Mouse (Mus musculus) liver, embryonic 16.5 days (tissue): Measurements from ENCODE around the gene Diexf. TPM values are rescaled to one million over a fixed set of nuclear protein-coding genes. Genes with fewer than 3 reads are reported as not detected.

Experiments used
- ATAC-seq: fragments of 200-750 bp; cut with Nextera tagmentation; 2 replicates; pipeline ENCODE4 v1.8.0; 2017; ENCODE audit warnings: low read depth, mild to moderate bottlenecking, moderate number of reproducible peaks, moderate library complexity
- H3K27ac ChIP-seq: fragments of 300-500 bp; sonication (generic); 2 replicates; pipeline ENCODE4 v1.5.1; 2014; ENCODE audit warnings: mild to moderate bottlenecking, low read length
- H3K27me3 ChIP-seq: fragments of 300-500 bp; sonication (generic); 2 replicates; pipeline ENCODE4 v1.6.1; 2014; ENCODE audit warnings: low read depth, low read length, mixed read lengths; ENCODE audit not compliant: control insufficient read depth, insufficient read depth
- H3K36me3 ChIP-seq: fragments of 300-500 bp; sonication (generic); 2 replicates; pipeline ENCODE4 v1.6.1; 2014; ENCODE audit warnings: mild to moderate bottlenecking; ENCODE audit not compliant: control insufficient read depth, insufficient read depth
- H3K4me1 ChIP-seq: fragments of 300-500 bp; sonication (generic); 2 replicates; pipeline ENCODE4 v1.6.1; 2014; ENCODE audit warnings: low read depth, low read length, mixed read lengths; ENCODE audit not compliant: control insufficient read depth
- H3K4me2 ChIP-seq: fragments of 300-500 bp; sonication (generic); 2 replicates; pipeline ENCODE4 v1.6.1; 2014; ENCODE audit warnings: low read depth, low read length, mixed read lengths
- H3K4me3 ChIP-seq: fragments of 300-500 bp; sonication (generic); 2 replicates; pipeline ENCODE4 v1.5.1; 2014; ENCODE audit warnings: low read depth, mild to moderate bottlenecking, low read length
- H3K9ac ChIP-seq: fragments of 300-500 bp; sonication (generic); 2 replicates; pipeline ENCODE4 v1.6.1; 2014; ENCODE audit warnings: low read depth, low read length
- H3K9me3 ChIP-seq: fragments of 300-500 bp; sonication (generic); replicated peaks from 2 replicates; pipeline ENCODE4 v1.6.1; 2016; ENCODE audit warnings: low read length; ENCODE audit not compliant: control insufficient read depth
- WGBS: fragments of 180-500 bp; shearing (Covaris S2); extraction: QIAGEN DNeasy Blood & Tissue Kit; methylation state at CpG from one replicate; pipeline ENCODE4 v1.1.7; 2014; ENCODE audit not compliant: insufficient replicate concordance; 5-methylcytosine and 5-hydroxymethylcytosine counted together
- polyA plus RNA-seq: library from polyadenylated mRNA; unstranded; fragments of >200 nt; fragmentation: Nextera tagmentation; extraction: Ambion mirVana; gene quantifications from 2 replicates; pipeline ENCODE4 v1.2.1, GENCODE M21; 2015

Diexf gene
- polyA plus RNA-seq, 1 experiment from 2014 or later, result 3.1 TPM

DNA sequence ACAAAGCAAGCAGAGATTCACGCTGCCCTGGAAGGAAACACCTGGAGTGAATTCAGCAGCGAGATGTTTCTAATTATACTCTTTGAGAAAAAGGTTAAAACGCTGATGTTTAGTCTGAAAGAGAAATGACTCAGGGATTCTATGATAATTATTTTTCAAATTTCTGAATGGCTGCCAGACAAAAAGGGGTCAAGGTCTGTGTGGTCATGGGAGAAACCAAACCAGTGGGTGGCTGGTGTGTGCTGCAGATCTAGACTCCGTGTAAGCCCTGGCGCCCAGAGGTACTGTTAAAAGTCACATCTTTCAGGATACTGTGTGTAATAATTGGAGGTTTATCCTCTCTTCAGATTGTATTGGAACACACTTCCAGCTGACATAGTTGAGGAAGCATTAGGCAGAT, 75.7 kb downstream of the Diexf start:
- Histone ChIP-seq H3K27ac (no peak overlapping the region), H3K36me3 (no peaks in the 10 kb centered on the region), H3K4me1 (no peaks in the 10 kb centered on the region), H3K4me3 (no peak overlapping the region), H3K4me2 (no peak overlapping the region), H3K9ac (no peak overlapping the region), H3K9me3 (no peaks in the 10 kb centered on the region), H3K27me3 (no peaks in the 10 kb centered on the region)
- 53% methylated on average over 5 of the region's 5 CpGs for WGBS
- no peak for ATAC-seq

DNA sequence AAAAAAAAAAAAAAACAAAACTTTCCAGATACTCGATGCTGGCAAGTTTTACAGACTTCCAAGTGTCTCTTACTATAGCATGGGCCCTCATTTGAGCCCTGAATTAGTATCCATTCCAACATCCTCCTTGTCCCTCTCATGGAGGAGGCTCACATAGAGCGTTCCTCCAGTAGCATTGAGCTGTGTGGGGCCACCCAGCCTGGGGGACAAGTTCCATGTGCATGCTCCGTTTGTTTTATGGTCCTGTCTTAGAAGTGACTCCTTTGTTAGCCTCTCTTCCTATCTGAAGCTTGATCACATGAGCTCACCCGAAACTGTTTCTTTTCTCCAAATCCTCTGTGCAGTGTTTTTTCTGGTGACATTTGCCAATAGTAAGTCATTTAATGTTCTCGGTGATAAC, 77.0 kb downstream of the Diexf start:
- 54% methylated on average over 5 of the region's 5 CpGs for WGBS
- H3K9me3 ChIP-seq, result no peaks in the 10 kb centered on the region
- no peak overlapping the region for H3K27ac ChIP-seq
- no peak for ATAC-seq
- H3K4me1 ChIP-seq, result no peaks in the 10 kb centered on the region
- no peak overlapping the region for H3K4me3 ChIP-seq
- H3K36me3 ChIP-seq, result no peaks in the 10 kb centered on the region
- H3K4me2 ChIP-seq, result no peak overlapping the region
- H3K9ac ChIP-seq, result no peak overlapping the region
- H3K27me3 ChIP-seq, result no peaks in the 10 kb centered on the region

DNA sequence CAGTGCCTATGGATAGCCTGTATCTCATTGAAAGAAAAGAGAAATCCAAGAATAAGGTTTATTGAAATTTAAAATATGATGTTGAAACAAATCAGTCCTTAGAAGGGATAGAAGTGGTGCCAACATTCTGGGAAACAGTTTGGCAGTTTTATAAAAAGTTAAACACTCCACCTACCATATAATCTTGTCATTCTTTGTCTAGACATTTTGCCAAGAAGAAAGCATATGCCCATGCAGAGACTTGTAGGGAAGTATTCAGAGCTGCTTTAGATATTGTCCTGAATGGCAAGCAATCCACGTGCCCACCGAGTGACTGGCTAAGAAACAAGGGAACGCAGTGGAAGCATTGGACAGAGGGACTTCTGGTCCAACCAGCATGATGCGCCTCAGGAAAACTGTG, 82.5 kb downstream of the Diexf start:
- Histone ChIP-seq H3K4me2 (no peak overlapping the region), H3K36me3 (no peaks in the 10 kb centered on the region), H3K9ac (no peak overlapping the region), H3K4me3 (no peak overlapping the region), H3K9me3 (no peaks in the 10 kb centered on the region), H3K4me1 (no peaks in the 10 kb centered on the region), H3K27me3 (no peaks in the 10 kb centered on the region), H3K27ac (no peak overlapping the region)
- ATAC-seq, result no peak
- 68% methylated on average over 4 of the region's 4 CpGs for WGBS

- Histone ChIP-seq H3K27ac (no peak overlapping the region), H3K9me3 (no peaks in the 10 kb centered on the region), H3K27me3 (peaks cover 10% of the 10 kb centered on the region), H3K4me2 (no peak overlapping the region), H3K9ac (no peak overlapping the region), H3K4me1 (no peaks in the 10 kb centered on the region), H3K36me3 (no peaks in the 10 kb centered on the region), H3K4me3 (no peak overlapping the region)
- 48% methylated on average over 3 of the region's 3 CpGs for WGBS
- ATAC-seq, result no peak
These were observed 87.2 kb downstream of the Diexf start for GRCm38 (mm10) chr1:193042760-193043295.

Other genes starting within 250 kb of the Diexf start
- gene Syt14, start 94.5 kb downstream of the Diexf start, polyA plus RNA-seq, result 4.8 and 5.4 TPM in 2 replicates
- 2.9 and 3.8 TPM in 2 replicates for gene Irf6, start 22.8 kb upstream of the Diexf start, polyA plus RNA-seq
- 4.0 and 4.1 TPM in 2 replicates for gene A130010J15Rik, start 37.8 kb upstream of the Diexf start, polyA plus RNA-seq
- 8.3 and 9.4 TPM in 2 replicates for gene Traf3ip3, start 71.4 kb upstream of the Diexf start, polyA plus RNA-seq
- gene Lamb3, start 77.4 kb upstream of the Diexf start, polyA plus RNA-seq, result 0.41 and 1.2 TPM in 2 replicates
- gene Hsd11b1, start 133.8 kb upstream of the Diexf start, polyA plus RNA-seq, result 26.5 and 40.3 TPM in 2 replicates
- 179 and 180 TPM in 2 replicates for gene G0s2, start 142.9 kb upstream of the Diexf start, polyA plus RNA-seq
- 0.23 and 0.33 TPM in 2 replicates for gene Camk1g, start 240.0 kb upstream of the Diexf start, polyA plus RNA-seq